ENCODE assay signal across 8 mouse cellular contexts in genomic region chr4:117882701-117883691, GRCm38 (mm10). TPM values are rescaled to one million over a fixed set of nuclear protein-coding genes. Genes with fewer than 3 reads are reported as not detected.
DNase-seq lines count a peak whose midpoint lies in the region; ATAC-seq lines count a peak whose summit lies in the region.

TSS of gene B4galt2 (minus strand) at chr4:117883487.

- H3K27me3 ChIP-seq in hindbrain, embryonic 16.5 days (replicated peaks; ENCODE audit: control insufficient read depth, insufficient read depth, low read length) = no peaks in the 10 kb centered on the region
- H3K27me3 ChIP-seq in midbrain, embryonic 15.5 days (replicated peaks) = no peaks in the 10 kb centered on the region

- H3K4me2 ChIP-seq in hindbrain, embryonic 16.5 days (ENCODE audit: low read length) = peak within 1 kb of the TSS; percentile 87
- peak within 1 kb of the TSS; percentile 91 for H3K4me2 ChIP-seq in midbrain, embryonic 15.5 days

- intact Hi-C loops in left cerebral cortex, postnatal 36 days (cut with DNase I) = no loop called here

- H3K4me3 ChIP-seq in hindbrain, embryonic 16.5 days (ENCODE audit: low read length) = peak within 1 kb of the TSS; percentile 84
- peak within 1 kb of the TSS; percentile 88 for H3K4me3 ChIP-seq in midbrain, embryonic 15.5 days

- H3K36me3 ChIP-seq in hindbrain, embryonic 16.5 days (ENCODE audit: control insufficient read depth, insufficient read depth, low read length) = peaks cover 9% of the 10 kb centered on the region
- peaks cover 15% of the 10 kb centered on the region; the same call in 1 of the 2 replicates for H3K36me3 ChIP-seq in midbrain, embryonic 15.5 days (replicated peaks)

- peak within 1 kb of the TSS; percentile 97 for H3K9ac ChIP-seq in hindbrain, embryonic 16.5 days (ENCODE audit: low read depth, low read length)
- H3K9ac ChIP-seq in midbrain, embryonic 15.5 days = peak within 1 kb of the TSS; percentile 88

- peak; percentile 57 for DNase-seq in ovary, postnatal 14 days (ENCODE audit: low spot score)
- no peak for DNase-seq in ovary, adult 18-20 months (ENCODE audit: low spot score)
- DNase-seq in cerebellum, postnatal 10 days = peak; percentile 78 to 83
- DNase-seq in frontal cortex, postnatal 36 days (ENCODE audit: low spot score in 2 of 2) = peak; percentile 66 to 71
- DNase-seq in left cerebral cortex, postnatal 36 days (ENCODE audit: low spot score in 2 of 2) = peak; percentile 70 to 84
- peak; percentile 53 for DNase-seq in urinary bladder, postnatal 25 days (ENCODE audit: low spot score)

- H3K27ac ChIP-seq in hindbrain, embryonic 16.5 days (ENCODE audit: low read depth, low read length) = peak within 1 kb of the TSS; percentile 82
- peak within 1 kb of the TSS; percentile 86 for H3K27ac ChIP-seq in midbrain, embryonic 15.5 days

- under 1% methylated on average over 61 of the region's 103 CpGs for whole genome bisulfite sequencing in hindbrain, embryonic 16.5 days
- under 1% methylated on average over 76 of the region's 103 CpGs for WGBS in midbrain, embryonic 15.5 days

- no peaks in the 10 kb centered on the region for H3K9me3 ChIP-seq in hindbrain, embryonic 16.5 days (ENCODE audit: control insufficient read depth, low read length)
- H3K9me3 ChIP-seq in midbrain, embryonic 15.5 days = no peaks in the 10 kb centered on the region

- peaks cover 42% of the 10 kb centered on the region for H3K4me1 ChIP-seq in hindbrain, embryonic 16.5 days (ENCODE audit: control insufficient read depth, insufficient read depth, low read depth, low read length)
- H3K4me1 ChIP-seq in midbrain, embryonic 15.5 days = peaks cover 67% of the 10 kb centered on the region

- peak; percentile 51 for ATAC-seq in hindbrain, embryonic 16.5 days
- peak; percentile 38 for ATAC-seq in midbrain, embryonic 15.5 days (replicated peaks)

RNA-seq across cellular contexts. Expression of gene B4galt2, which starts in this region (rescaled TPM):
- polyA plus RNA-seq in hindbrain, embryonic 16.5 days (2015; fragmentation: Nextera tagmentation; extraction: Ambion mirVana) = 64.4 and 65.6 TPM in 2 replicates
- total RNA-seq in left cerebral cortex, postnatal 36 days (2021) = 100 to 1,000 TPM in 1 of 2 experiments, 10 to 100 TPM in 1; 95.6 to 107 TPM
- polyA plus RNA-seq in midbrain, embryonic 15.5 days (2015; fragmentation: Nextera tagmentation; extraction: Ambion mirVana) = 65.4 and 67.7 TPM in 2 replicates
